Mouse (Mus musculus) CD4-positive, CD25-positive, alpha-beta regulatory T cell, adult 9 weeks (primary cell): Measurements from ENCODE around the gene Rnf133. TPM values are rescaled to one million over a fixed set of nuclear protein-coding genes. Genes with fewer than 3 reads are reported as not detected.

Experiments
- polyA plus RNA-seq: library from polyadenylated mRNA; unstranded; fragments of 100-300 nt; shearing (Covaris generic); gene quantifications from one replicate; pipeline ENCODE4 v1.2.1, GENCODE M21; 2017

Rnf133 gene
- not detected for polyA plus RNA-seq

GRCm38 (mm10) chr6:23650205-23650604 lies at the start of gene Rnf133:
Rnf133 (minus strand) TSS chr6:23650305.

GRCm38 (mm10) chr6:23655036-23655435 lies 4.9 kb upstream of the Rnf133 start, which contains the start of gene Rnf148:
Rnf148 (minus strand) TSS chr6:23655136.

Other genes starting within 250 kb of the Rnf133 start
- not detected for gene Rnf148, start 4.8 kb upstream of the Rnf133 start, polyA plus RNA-seq
- gene Cadps2, start 189.1 kb upstream of the Rnf133 start, polyA plus RNA-seq, result not detected